Mouse (Mus musculus): ENCODE results near the gene Gm853. TPM values are rescaled to one million over a fixed set of nuclear protein-coding genes. Genes with fewer than 3 reads are reported as not detected.
"Not testable (repeated sequence)": the region's sequence is repeated elsewhere in the genome, so short reads cannot be mapped to it uniquely, and the experiment has no call there.

Gene Gm853
- polyA plus RNA-seq, 1 experiment from 2014 or later, result not detected

DNA sequence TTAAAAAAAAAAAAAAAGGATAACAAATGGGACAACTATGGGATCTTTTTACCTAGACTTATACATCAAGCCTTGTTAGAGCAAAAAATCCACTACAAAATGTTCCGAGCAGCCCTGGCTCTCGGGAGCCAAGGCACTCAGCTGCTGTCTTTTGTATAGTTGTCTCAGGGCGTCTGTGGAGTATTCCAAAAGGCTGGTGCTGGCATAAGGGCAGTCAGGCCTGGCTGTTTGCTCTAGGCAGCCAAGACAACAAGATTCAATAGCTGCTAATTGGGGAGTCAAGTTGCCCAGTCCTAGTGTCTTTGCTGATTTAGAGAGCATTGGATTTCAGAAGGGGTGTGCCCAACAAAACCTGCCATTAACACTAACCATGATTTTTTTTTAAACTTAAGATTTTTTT, 26.4 kb upstream of the Gm853 start:
- ATAC-seq, result no peak
- Histone ChIP-seq H3K9me3 (ENCODE audit: low read length) (no peaks in the 10 kb centered on the region), H3K27me3 (replicated peaks; ENCODE audit: insufficient read depth, low read length) (no peaks in the 10 kb centered on the region), H3K9ac (replicated peaks; ENCODE audit: low read depth) (no peak overlapping the region), H3K4me3 (ENCODE audit: low read depth, low read length) (no peak overlapping the region), H3K4me2 (replicated peaks; ENCODE audit: low read depth, low read length) (no peak overlapping the region), H3K36me3 (ENCODE audit: insufficient read depth, low read length) (no peaks in the 10 kb centered on the region), H3K27ac (ENCODE audit: low read length) (no peak overlapping the region), H3K4me1 (ENCODE audit: insufficient read depth, low read depth, low read length) (no peaks in the 10 kb centered on the region)
- DNase-seq (ENCODE audit: low spot score), result no peak
- 54% methylated on average over 3 of the region's 3 CpGs for WGBS
- TF ChIP-seq CTCF (IDR thresholded peaks at IDR 0.05) (no peak), EP300 (IDR thresholded peaks at IDR 0.05) (no peak)

DNA sequence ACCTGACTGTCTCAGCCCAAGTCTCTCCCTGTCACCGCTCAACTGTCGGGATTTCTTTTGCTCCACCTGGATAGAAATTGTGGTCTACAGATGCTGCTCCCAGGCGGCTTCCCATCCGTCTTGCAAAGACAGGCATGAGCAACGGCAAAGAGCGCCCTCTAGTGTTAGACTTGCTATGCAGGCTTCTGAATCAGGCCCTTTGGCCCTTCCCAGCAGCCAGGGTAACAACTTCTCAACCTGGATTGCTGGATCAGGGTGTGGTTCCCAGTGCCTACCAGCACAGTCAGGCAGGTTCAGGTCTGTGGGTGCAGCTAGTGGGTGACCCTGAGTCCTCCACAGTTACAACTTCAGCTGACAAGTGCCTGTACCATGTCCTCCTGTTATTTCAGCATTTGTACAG, 23.9 kb upstream of the Gm853 start:
- DNase-seq (ENCODE audit: low spot score) (peak; percentile 85), ATAC-seq (peak; percentile 59)
- Histone ChIP-seq H3K27me3 (replicated peaks; ENCODE audit: insufficient read depth, low read length) (no peaks in the 10 kb centered on the region), H3K9me3 (ENCODE audit: low read length) (no peaks in the 10 kb centered on the region), H3K27ac (ENCODE audit: low read length) (no peak overlapping the region), H3K36me3 (ENCODE audit: insufficient read depth, low read length) (no peaks in the 10 kb centered on the region), H3K4me3 (ENCODE audit: low read depth, low read length) (no peak overlapping the region), H3K9ac (replicated peaks; ENCODE audit: low read depth) (no peak overlapping the region), H3K4me1 (ENCODE audit: insufficient read depth, low read depth, low read length) (no peaks in the 10 kb centered on the region), H3K4me2 (replicated peaks; ENCODE audit: low read depth, low read length) (no peak overlapping the region)
- 1% methylated on average over 6 of the region's 6 CpGs for WGBS
- TF ChIP-seq EP300 (IDR thresholded peaks at IDR 0.05) (no peak), CTCF (IDR thresholded peaks at IDR 0.05) (peak; percentile 90)

DNA sequence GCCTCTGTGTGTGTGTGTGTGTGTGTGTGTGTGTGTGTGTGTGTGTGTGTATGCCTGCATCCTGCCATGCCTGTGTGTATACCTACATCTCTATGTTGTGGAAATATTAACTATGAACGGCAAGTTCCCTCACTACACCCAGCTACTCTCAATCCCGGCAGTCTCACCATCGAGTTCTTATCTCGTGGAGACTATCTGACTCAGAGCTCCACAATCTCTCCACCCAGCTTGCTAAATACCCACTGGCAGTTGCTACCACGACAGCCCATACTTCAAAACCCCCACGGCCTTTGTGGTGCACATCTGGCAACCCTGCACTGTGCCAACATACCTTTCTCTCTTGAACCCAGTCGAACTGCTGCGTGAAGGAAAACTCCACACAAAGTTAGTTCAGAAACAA, 22.5 kb upstream of the Gm853 start:
- H3K27ac ChIP-seq (ENCODE audit: low read length), result no peak overlapping the region
- H3K27me3 ChIP-seq (replicated peaks; ENCODE audit: insufficient read depth, low read length), result no peaks in the 10 kb centered on the region
- WGBS, result 49% methylated on average over 8 of the region's 8 CpGs
- TF ChIP-seq CTCF (IDR thresholded peaks at IDR 0.05) (no peak), EP300 (IDR thresholded peaks at IDR 0.05) (no peak)
- H3K4me2 ChIP-seq (replicated peaks; ENCODE audit: low read depth, low read length), result no peak overlapping the region
- H3K9ac ChIP-seq (replicated peaks; ENCODE audit: low read depth), result no peak overlapping the region
- no peaks in the 10 kb centered on the region for H3K9me3 ChIP-seq (ENCODE audit: low read length)
- no peaks in the 10 kb centered on the region for H3K36me3 ChIP-seq (ENCODE audit: insufficient read depth, low read length)
- ATAC-seq, result no peak
- no peak for DNase-seq (ENCODE audit: low spot score)
- H3K4me1 ChIP-seq (ENCODE audit: insufficient read depth, low read depth, low read length), result no peaks in the 10 kb centered on the region
- no peak overlapping the region for H3K4me3 ChIP-seq (ENCODE audit: low read depth, low read length)

DNA sequence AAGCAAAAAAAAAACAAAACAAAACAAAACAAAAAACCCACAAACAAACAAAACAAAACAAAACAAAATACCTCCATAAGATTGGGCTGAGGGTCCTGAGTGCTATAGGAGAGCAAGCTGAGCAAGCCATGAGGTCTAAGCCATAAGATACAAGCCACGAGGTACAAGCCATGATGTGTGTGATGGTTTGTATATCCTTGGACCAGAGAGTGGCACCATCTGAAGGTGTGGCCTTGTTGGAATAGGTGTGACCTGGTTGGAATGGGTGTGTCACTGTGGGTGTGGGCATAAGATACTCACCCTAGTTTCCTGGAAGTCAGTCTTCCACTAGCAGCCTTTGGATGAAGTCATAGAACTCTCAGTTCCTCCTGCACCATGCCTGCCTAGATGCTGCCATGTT, 21.4 kb upstream of the Gm853 start:
- not testable (repeated sequence) for H3K36me3 ChIP-seq (ENCODE audit: insufficient read depth, low read length); H3K9ac ChIP-seq (replicated peaks; ENCODE audit: low read depth); ATAC-seq; H3K27ac ChIP-seq (ENCODE audit: low read length); H3K4me1 ChIP-seq (ENCODE audit: insufficient read depth, low read depth, low read length); H3K27me3 ChIP-seq (replicated peaks; ENCODE audit: insufficient read depth, low read length); H3K4me3 ChIP-seq (ENCODE audit: low read depth, low read length); H3K4me2 ChIP-seq (replicated peaks; ENCODE audit: low read depth, low read length); DNase-seq (ENCODE audit: low spot score); H3K9me3 ChIP-seq (ENCODE audit: low read length)
- 54% methylated on average over 1 of the region's 1 CpGs for WGBS

DNA sequence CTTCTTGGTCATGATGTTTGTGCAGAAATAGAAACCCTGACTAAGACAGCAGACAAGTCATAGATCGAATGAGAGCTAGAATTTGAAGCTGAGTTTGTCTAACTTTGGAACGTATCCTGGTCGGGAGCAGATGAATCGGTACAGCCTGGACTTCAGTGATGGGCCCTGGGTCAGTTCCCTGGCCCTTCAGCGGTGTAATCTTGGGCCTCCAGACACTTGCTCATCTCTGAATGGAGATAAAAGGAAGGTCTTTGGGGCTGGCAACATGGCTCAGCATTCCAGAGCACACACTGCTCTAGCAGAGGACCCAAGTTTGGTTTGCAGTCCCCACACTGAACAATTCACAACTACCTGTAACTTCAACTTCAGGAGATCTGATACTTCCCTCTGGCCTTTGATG, 20.8 kb upstream of the Gm853 start:
- WGBS, result 78% methylated on average over 5 of the region's 5 CpGs
- ATAC-seq, result no peak
- TF ChIP-seq CTCF (IDR thresholded peaks at IDR 0.05), result no peak
- TF ChIP-seq EP300 (IDR thresholded peaks at IDR 0.05), result no peak

DNA sequence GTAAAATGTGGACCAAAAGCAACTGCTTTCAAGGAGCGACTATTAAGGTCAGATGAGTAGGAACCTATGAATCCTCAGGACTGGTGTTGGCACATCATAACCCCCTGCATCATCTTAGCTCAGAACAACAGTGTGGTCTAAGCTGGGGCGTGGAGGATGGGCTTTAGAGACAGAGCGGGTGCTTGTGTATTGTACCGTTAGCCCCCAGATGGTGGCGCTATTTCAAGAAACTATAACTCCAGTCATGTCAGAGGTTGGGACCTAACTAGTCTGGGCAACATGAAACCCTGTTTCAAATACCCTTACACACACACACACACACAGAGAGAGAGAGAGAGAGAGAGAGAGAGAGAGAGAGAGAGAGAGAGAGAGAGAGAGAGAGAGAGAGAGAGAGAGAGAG, 18.5 kb upstream of the Gm853 start:
- Histone ChIP-seq H3K27me3 (replicated peaks; ENCODE audit: insufficient read depth, low read length) (no peaks in the 10 kb centered on the region), H3K4me3 (ENCODE audit: low read depth, low read length) (no peak overlapping the region), H3K36me3 (ENCODE audit: insufficient read depth, low read length) (no peaks in the 10 kb centered on the region), H3K4me2 (replicated peaks; ENCODE audit: low read depth, low read length) (no peak overlapping the region), H3K4me1 (ENCODE audit: insufficient read depth, low read depth, low read length) (no peaks in the 10 kb centered on the region), H3K27ac (ENCODE audit: low read length) (no peak overlapping the region), H3K9me3 (ENCODE audit: low read length) (no peaks in the 10 kb centered on the region), H3K9ac (replicated peaks; ENCODE audit: low read depth) (no peak overlapping the region)
- DNase-seq (ENCODE audit: low spot score), result peak; percentile 15
- 28% methylated on average over 5 of the region's 5 CpGs for WGBS
- TF ChIP-seq EP300 (IDR thresholded peaks at IDR 0.05), result no peak
- TF ChIP-seq CTCF (IDR thresholded peaks at IDR 0.05), result peak; percentile 45
- ATAC-seq, result no peak

More for the DNA sequence above, 20.8 kb upstream of the Gm853 start:
- H3K9me3 ChIP-seq (ENCODE audit: low read length), result no peaks in the 10 kb centered on the region
- H3K9ac ChIP-seq (replicated peaks; ENCODE audit: low read depth), result no peak overlapping the region
- no peak overlapping the region for H3K4me3 ChIP-seq (ENCODE audit: low read depth, low read length)
- no peak for DNase-seq (ENCODE audit: low spot score)
- no peaks in the 10 kb centered on the region for H3K27me3 ChIP-seq (replicated peaks; ENCODE audit: insufficient read depth, low read length)
- no peaks in the 10 kb centered on the region for H3K36me3 ChIP-seq (ENCODE audit: insufficient read depth, low read length)
- H3K27ac ChIP-seq (ENCODE audit: low read length), result no peak overlapping the region
- no peaks in the 10 kb centered on the region for H3K4me1 ChIP-seq (ENCODE audit: insufficient read depth, low read depth, low read length)
- H3K4me2 ChIP-seq (replicated peaks; ENCODE audit: low read depth, low read length), result no peak overlapping the region

GRCm38 (mm10) chr4:130237607-130238006, 15.4 kb upstream of the Gm853 start:
- Histone ChIP-seq H3K4me3 (ENCODE audit: low read depth, low read length) (no peak overlapping the region), H3K9me3 (ENCODE audit: low read length) (no peaks in the 10 kb centered on the region), H3K4me1 (ENCODE audit: insufficient read depth, low read depth, low read length) (no peaks in the 10 kb centered on the region), H3K36me3 (ENCODE audit: insufficient read depth, low read length) (no peaks in the 10 kb centered on the region), H3K27ac (ENCODE audit: low read length) (no peak overlapping the region), H3K9ac (replicated peaks; ENCODE audit: low read depth) (no peak overlapping the region), H3K27me3 (replicated peaks; ENCODE audit: insufficient read depth, low read length) (no peaks in the 10 kb centered on the region), H3K4me2 (replicated peaks; ENCODE audit: low read depth, low read length) (no peak overlapping the region)
- DNase-seq (ENCODE audit: low spot score), result no peak
- 81% methylated on average over 4 of the region's 4 CpGs for WGBS
- ATAC-seq, result no peak
- TF ChIP-seq CTCF (IDR thresholded peaks at IDR 0.05) (no peak), EP300 (IDR thresholded peaks at IDR 0.05) (no peak)

All from lung, postnatal 0 days (tissue).